Mouse (Mus musculus): Measurements from ENCODE around the gene Sh3bgrl. TPM values are rescaled to one million over a fixed set of nuclear protein-coding genes. Genes with fewer than 3 reads are reported as not detected.

Sh3bgrl gene
- polyA plus RNA-seq (2014; fragmentation: Illumina TruSeq; extraction: RNeasy Lipid Tissue Mini Kit (QIAGEN cat#74804); ENCODE audit: low read depth, low replicate concordance): 38.2 TPM

GRCm38 (mm10) chrX:109095245-109096242 lies at the start of gene Sh3bgrl:
Gene Sh3bgrl (plus strand): TSS chrX:109095365.

GRCm38 (mm10) chrX:109196468-109196867 lies 101.3 kb downstream of the Sh3bgrl start, which contains the start of gene Gm6377:
Gene Gm6377 (plus strand): TSS chrX:109196756.

Other genes with a start within 250 kb of the Sh3bgrl start
- gene Hmgn5, start 82.0 kb upstream of the Sh3bgrl start, polyA plus RNA-seq (2014; fragmentation: Illumina TruSeq; extraction: RNeasy Lipid Tissue Mini Kit (QIAGEN cat#74804); ENCODE audit: low read depth, low replicate concordance): 36.6 TPM
- 0.16 TPM for gene Gm6377, start 101.4 kb downstream of the Sh3bgrl start, polyA plus RNA-seq (2014; fragmentation: Illumina TruSeq; extraction: RNeasy Lipid Tissue Mini Kit (QIAGEN cat#74804); ENCODE audit: low read depth, low replicate concordance)

Measured in heart, adult 10 weeks (tissue).